Mouse (Mus musculus) liver, embryonic 12.5 days (tissue): ENCODE measurements around the gene Grik3. TPM values are rescaled to one million over a fixed set of nuclear protein-coding genes. Genes with fewer than 3 reads are reported as not detected.

Experiments used
- ATAC-seq: fragments of 200-750 bp; cut with Nextera tagmentation; 2 replicates; pipeline ENCODE4 v1.8.0; 2017; ENCODE audit warnings: moderate number of reproducible peaks, mild to moderate bottlenecking, moderate library complexity
- H3K27ac ChIP-seq: fragments of 300-500 bp; sonication (generic); 2 replicates; pipeline ENCODE4 v1.5.1; 2016; ENCODE audit warnings: mild to moderate bottlenecking
- H3K27me3 ChIP-seq: fragments of 300-500 bp; sonication (generic); replicated peaks from 2 replicates; pipeline ENCODE4 v1.6.1; 2016; ENCODE audit warnings: mild to moderate bottlenecking, moderate library complexity
- H3K36me3 ChIP-seq: fragments of 300-500 bp; sonication (generic); 2 replicates; pipeline ENCODE4 v1.6.1; 2016; ENCODE audit warnings: mild to moderate bottlenecking, moderate library complexity
- H3K4me1 ChIP-seq: fragments of 300-500 bp; sonication (generic); 2 replicates; pipeline ENCODE4 v1.6.1; 2016
- H3K4me2 ChIP-seq: fragments of 300-500 bp; sonication (generic); 2 replicates; pipeline ENCODE4 v1.6.1; 2016; ENCODE audit warnings: mild to moderate bottlenecking, moderate library complexity
- H3K4me3 ChIP-seq: fragments of 300-500 bp; sonication (generic); 2 replicates; pipeline ENCODE4 v1.5.1; 2016; ENCODE audit warnings: mild to moderate bottlenecking, moderate library complexity
- H3K9ac ChIP-seq: fragments of 300-500 bp; sonication (generic); 2 replicates; pipeline ENCODE4 v1.6.1; 2016; ENCODE audit warnings: mild to moderate bottlenecking, moderate library complexity
- H3K9me3 ChIP-seq: fragments of 300-500 bp; sonication (generic); replicated peaks from 2 replicates; pipeline ENCODE4 v1.6.1; 2016; ENCODE audit warnings: mild to moderate bottlenecking, moderate library complexity
- WGBS: fragments of 180-500 bp; shearing (Covaris S2); methylation state at CpG from one replicate; pipeline ENCODE4 v1.1.7; 2016; ENCODE audit not compliant: insufficient replicate concordance; 5-methylcytosine and 5-hydroxymethylcytosine counted together
- polyA plus RNA-seq: library from polyadenylated mRNA; unstranded; fragments of >200 nt; fragmentation: Nextera tagmentation; extraction: Ambion mirVana; gene quantifications from 2 replicates; pipeline ENCODE4 v1.2.1, GENCODE M21; 2016

Gene Grik3
- polyA plus RNA-seq, 1 experiment from 2014 or later: not detected

DNA sequence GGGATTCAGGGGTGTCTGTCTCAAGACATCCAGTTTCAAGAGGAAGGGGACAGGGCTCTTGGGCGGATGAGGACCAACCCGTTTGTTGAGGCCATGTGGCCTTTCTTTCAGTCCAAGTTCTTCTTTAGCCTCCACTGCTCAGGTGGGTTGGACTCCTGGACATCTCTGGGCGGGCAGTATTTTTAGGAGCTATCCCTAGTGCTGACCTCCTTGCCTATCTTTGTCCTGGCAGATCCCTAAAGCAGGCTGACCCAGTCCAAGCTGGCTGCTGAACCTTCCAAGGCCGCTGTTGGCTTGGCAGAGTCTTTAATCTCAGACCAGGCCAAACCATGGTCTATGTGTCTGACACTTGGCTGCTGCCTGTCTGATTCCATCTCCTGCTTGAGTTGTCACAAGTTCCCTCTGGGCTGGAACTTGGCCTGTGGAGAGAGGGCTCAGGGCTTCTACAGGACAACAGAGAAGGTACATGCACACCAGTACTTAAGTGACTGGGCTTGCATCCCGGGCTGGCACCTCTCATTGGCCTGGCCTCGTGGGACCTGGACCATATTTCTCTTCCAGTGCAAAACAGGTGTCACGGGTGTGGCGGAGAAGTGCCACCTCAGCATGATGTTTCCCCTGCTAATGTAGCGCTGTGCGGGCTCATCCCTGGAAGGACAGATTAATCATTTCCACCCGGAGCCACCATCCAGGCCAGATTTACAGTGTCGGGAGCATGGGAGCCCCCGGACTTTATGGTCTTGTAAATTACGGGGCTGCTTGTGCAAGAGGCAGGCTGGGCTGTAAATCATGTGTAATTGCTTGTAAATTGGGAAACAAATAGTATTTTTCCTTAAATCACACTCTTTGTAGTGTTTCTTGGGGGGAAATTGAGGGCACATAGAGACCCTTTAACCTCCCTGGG is 66.2 kb downstream of the Grik3 start:
- ATAC-seq: no peak
- Histone ChIP-seq H3K36me3 (no peaks in the 10 kb centered on the region), H3K27me3 (no peaks in the 10 kb centered on the region), H3K9me3 (no peaks in the 10 kb centered on the region), H3K4me1 (no peaks in the 10 kb centered on the region), H3K27ac (no peak overlapping the region), H3K4me3 (no peak overlapping the region), H3K9ac (no peak overlapping the region), H3K4me2 (no peak overlapping the region)
- 67% methylated on average over 14 of the region's 14 CpGs for WGBS

- Histone ChIP-seq H3K4me2 (no peak overlapping the region), H3K9ac (no peak overlapping the region), H3K4me3 (no peak overlapping the region), H3K27ac (no peak overlapping the region), H3K4me1 (no peaks in the 10 kb centered on the region), H3K27me3 (no peaks in the 10 kb centered on the region), H3K36me3 (no peaks in the 10 kb centered on the region), H3K9me3 (no peaks in the 10 kb centered on the region)
- no peak for ATAC-seq
- 65% methylated on average over 5 of the region's 5 CpGs for WGBS
These were observed 69.1 kb downstream of the Grik3 start for GRCm38 (mm10) chr4:125559564-125559963.

GRCm38 (mm10) chr4:125560806-125561205 is 70.3 kb downstream of the Grik3 start:
- Histone ChIP-seq H3K4me2 (no peak overlapping the region), H3K36me3 (no peaks in the 10 kb centered on the region), H3K9ac (no peak overlapping the region), H3K27me3 (no peaks in the 10 kb centered on the region), H3K27ac (no peak overlapping the region), H3K4me3 (no peak overlapping the region), H3K9me3 (no peaks in the 10 kb centered on the region), H3K4me1 (no peaks in the 10 kb centered on the region)
- ATAC-seq: no peak
- 25% methylated on average over 2 of the region's 2 CpGs for WGBS

GRCm38 (mm10) chr4:125563579-125563978 is 73.1 kb downstream of the Grik3 start:
- 73% methylated on average over 10 of the region's 10 CpGs for WGBS
- Histone ChIP-seq H3K9me3 (no peaks in the 10 kb centered on the region), H3K4me3 (no peak overlapping the region), H3K9ac (no peak overlapping the region), H3K4me1 (no peaks in the 10 kb centered on the region), H3K4me2 (no peak overlapping the region), H3K36me3 (no peaks in the 10 kb centered on the region), H3K27me3 (no peaks in the 10 kb centered on the region), H3K27ac (no peak overlapping the region)
- no peak for ATAC-seq

GRCm38 (mm10) chr4:125564008-125564710 is 73.7 kb downstream of the Grik3 start:
- 53% methylated on average over 17 of the region's 17 CpGs for WGBS
- Histone ChIP-seq H3K9ac (no peak overlapping the region), H3K27me3 (no peaks in the 10 kb centered on the region), H3K27ac (no peak overlapping the region), H3K4me3 (no peak overlapping the region), H3K36me3 (no peaks in the 10 kb centered on the region), H3K9me3 (no peaks in the 10 kb centered on the region), H3K4me2 (no peak overlapping the region), H3K4me1 (no peaks in the 10 kb centered on the region)
- no peak for ATAC-seq

DNA sequence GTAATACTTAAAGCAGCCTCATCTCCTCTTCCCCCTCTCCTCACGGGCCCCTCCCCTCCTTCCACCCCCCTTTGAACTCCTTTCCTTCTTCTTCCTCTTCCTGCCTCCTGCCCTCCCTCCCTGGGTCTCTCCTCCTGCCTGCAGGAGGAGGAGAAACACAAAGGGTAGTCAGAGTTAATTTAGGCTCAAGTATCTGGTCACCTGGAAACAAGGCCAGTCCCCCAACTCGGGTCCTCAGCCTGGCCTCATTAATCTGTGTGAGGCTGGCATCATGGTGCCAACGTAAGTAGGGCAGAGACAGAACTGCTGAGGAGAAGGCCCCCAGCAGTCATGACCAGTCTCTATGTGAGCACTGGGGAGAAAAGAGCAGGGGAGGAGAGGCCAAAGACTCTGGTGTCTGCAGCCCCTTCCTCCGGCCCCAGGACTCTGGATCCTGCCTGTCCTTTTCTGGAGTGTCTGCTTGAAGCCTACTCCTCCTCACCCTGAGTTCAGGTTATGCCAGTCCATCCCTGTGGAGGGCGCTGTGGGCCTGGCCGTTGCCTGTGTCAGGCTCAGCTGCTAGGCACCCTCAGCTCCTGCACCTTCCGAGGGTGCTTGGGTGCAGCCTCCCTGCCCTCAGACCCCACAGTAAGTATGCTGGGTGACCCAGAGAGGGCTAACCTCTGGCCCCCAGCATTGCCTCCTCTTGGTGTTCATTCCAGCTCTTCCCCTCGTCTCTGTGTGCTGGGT is 75.4 kb downstream of the Grik3 start:
- H3K9me3 ChIP-seq: no peaks in the 10 kb centered on the region
- no peaks in the 10 kb centered on the region for H3K4me1 ChIP-seq
- no peaks in the 10 kb centered on the region for H3K27me3 ChIP-seq
- 44% methylated on average over 7 of the region's 8 CpGs for WGBS
- H3K4me3 ChIP-seq: no peak overlapping the region
- no peak overlapping the region for H3K9ac ChIP-seq
- no peak overlapping the region for H3K4me2 ChIP-seq
- H3K27ac ChIP-seq: no peak overlapping the region
- no peaks in the 10 kb centered on the region for H3K36me3 ChIP-seq
- ATAC-seq: no peak

DNA sequence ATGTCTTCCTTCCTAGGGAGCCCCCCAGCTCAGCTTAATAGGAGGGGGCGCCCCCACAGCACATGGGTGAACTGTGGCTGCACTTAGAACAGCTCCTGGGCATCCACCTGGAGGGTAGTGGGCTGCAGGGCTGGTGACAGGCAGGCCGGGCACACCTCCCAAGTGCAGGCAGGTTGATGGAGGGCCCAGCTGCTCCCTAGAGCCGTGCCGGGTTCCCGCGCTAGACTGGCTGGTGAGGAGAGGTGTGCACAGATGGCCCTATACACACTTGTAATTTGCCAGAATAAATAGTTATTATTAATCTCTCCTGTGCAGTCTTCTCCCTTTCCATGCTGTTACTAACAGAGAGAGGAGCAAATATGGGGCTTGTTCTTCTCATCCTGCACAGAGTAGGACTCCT is 77.7 kb downstream of the Grik3 start:
- ATAC-seq: no peak
- Histone ChIP-seq H3K27ac (no peak overlapping the region), H3K27me3 (peaks cover 17% of the 10 kb centered on the region), H3K9ac (no peak overlapping the region), H3K4me1 (no peaks in the 10 kb centered on the region), H3K4me3 (no peak overlapping the region), H3K9me3 (no peaks in the 10 kb centered on the region), H3K36me3 (no peaks in the 10 kb centered on the region), H3K4me2 (no peak overlapping the region)
- 80% methylated on average over 6 of the region's 6 CpGs for WGBS

- Histone ChIP-seq H3K4me1 (no peaks in the 10 kb centered on the region), H3K36me3 (no peaks in the 10 kb centered on the region), H3K9ac (no peak overlapping the region), H3K4me3 (no peak overlapping the region), H3K4me2 (no peak overlapping the region), H3K27me3 (peaks cover 38% of the 10 kb centered on the region), H3K9me3 (no peaks in the 10 kb centered on the region), H3K27ac (no peak overlapping the region)
- ATAC-seq: no peak
- WGBS: 27% methylated on average over 12 of the region's 12 CpGs
These were observed 81.3 kb downstream of the Grik3 start for GRCm38 (mm10) chr4:125571651-125572311.

- no peaks in the 10 kb centered on the region for H3K4me1 ChIP-seq
- ATAC-seq: no peak
- 8% methylated on average over 5 of the region's 5 CpGs for WGBS
- H3K4me2 ChIP-seq: no peak overlapping the region
- no peaks in the 10 kb centered on the region for H3K36me3 ChIP-seq
- no peak overlapping the region for H3K4me3 ChIP-seq
- no peak overlapping the region for H3K9ac ChIP-seq
- H3K27me3 ChIP-seq: peaks cover 38% of the 10 kb centered on the region
- no peaks in the 10 kb centered on the region for H3K9me3 ChIP-seq
- H3K27ac ChIP-seq: no peak overlapping the region
These were observed 81.8 kb downstream of the Grik3 start for GRCm38 (mm10) chr4:125572312-125572663.

GRCm38 (mm10) chr4:125573000-125573399 is 82.5 kb downstream of the Grik3 start:
- no peaks in the 10 kb centered on the region for H3K36me3 ChIP-seq
- H3K4me1 ChIP-seq: no peaks in the 10 kb centered on the region
- no peak overlapping the region for H3K27ac ChIP-seq
- H3K9me3 ChIP-seq: no peaks in the 10 kb centered on the region
- no peak overlapping the region for H3K9ac ChIP-seq
- 31% methylated on average over 5 of the region's 5 CpGs for WGBS
- ATAC-seq: no peak
- no peak overlapping the region for H3K4me3 ChIP-seq
- peaks cover 38% of the 10 kb centered on the region for H3K27me3 ChIP-seq
- H3K4me2 ChIP-seq: no peak overlapping the region

- no peak overlapping the region for H3K4me2 ChIP-seq
- ATAC-seq: no peak
- H3K4me3 ChIP-seq: no peak overlapping the region
- H3K27ac ChIP-seq: no peak overlapping the region
- no peak overlapping the region for H3K9ac ChIP-seq
- H3K27me3 ChIP-seq: peaks cover 38% of the 10 kb centered on the region
- H3K36me3 ChIP-seq: no peaks in the 10 kb centered on the region
- no peaks in the 10 kb centered on the region for H3K4me1 ChIP-seq
- no peaks in the 10 kb centered on the region for H3K9me3 ChIP-seq
- 7% methylated on average over 11 of the region's 11 CpGs for WGBS
These were observed 83.6 kb downstream of the Grik3 start for GRCm38 (mm10) chr4:125573951-125574675.
